Mouse (Mus musculus): ENCODE measurements around the gene Rpap3.

Rpap3 gene

GRCm38 (mm10) chr15:97643986-97644385, 61.6 kb downstream of the Rpap3 start:
- DNase-seq: peak in 1 of 2 experiments; percentile 23

Measured in kidney, postnatal 36 days (tissue).